Mouse (Mus musculus) Patski (cell line): ENCODE results near the gene Ttll4. TPM values are rescaled to one million over a fixed set of nuclear protein-coding genes. Genes with fewer than 3 reads are reported as not detected.

Experiments used
- ATAC-seq: fragments of 100-300 bp; one replicate; pipeline ENCODE4 v1.8.0; 2021
- CTCF ChIA-PET: fragments of 350-600 bp; sonication (Branson Sonifier 250); formaldehyde crosslinking; loops from one replicate; lab custom pipeline; 2022; ENCODE audit warnings: inconsistent platforms; lab: Charles Lee
- POLR2A ChIA-PET: fragments of 350-600 bp; sonication (Branson Sonifier 250); formaldehyde crosslinking; loops from one replicate; lab custom pipeline; 2022; ENCODE audit warnings: antibody characterized with exemption, inconsistent platforms; lab: Charles Lee
- DNase-seq: peaks from one replicate; pipeline ENCODE4 v3.0.0-alpha.2; 2011; ENCODE audit warnings: low read depth, low spot score
- H3K27me3 ChIP-seq: fragments of 371-371 bp; one replicate; pipeline ENCODE4 v1.5.1; 2021
- CTCF ChIP-seq: fragments of 100-300 bp; IDR thresholded peaks from one replicate; pipeline ENCODE4 v1.5.1; 2021
- in situ Hi-C: fragments of 300-500 bp; cut with MboI; formaldehyde crosslinking; loops from 3 replicates; pipeline ENCODE4 v1.11.1; 2018; ENCODE audit warnings: low pct_unique_long_range_greater_than_20kb, mixed read lengths
- polyA plus RNA-seq: library from polyadenylated mRNA; unstranded; gene quantifications from one replicate; pipeline ENCODE4 v1.2.3, GENCODE M21; 2021

Ttll4 gene
- polyA plus RNA-seq, 1 experiment from 2014 or later = 23.6 TPM

DNA sequence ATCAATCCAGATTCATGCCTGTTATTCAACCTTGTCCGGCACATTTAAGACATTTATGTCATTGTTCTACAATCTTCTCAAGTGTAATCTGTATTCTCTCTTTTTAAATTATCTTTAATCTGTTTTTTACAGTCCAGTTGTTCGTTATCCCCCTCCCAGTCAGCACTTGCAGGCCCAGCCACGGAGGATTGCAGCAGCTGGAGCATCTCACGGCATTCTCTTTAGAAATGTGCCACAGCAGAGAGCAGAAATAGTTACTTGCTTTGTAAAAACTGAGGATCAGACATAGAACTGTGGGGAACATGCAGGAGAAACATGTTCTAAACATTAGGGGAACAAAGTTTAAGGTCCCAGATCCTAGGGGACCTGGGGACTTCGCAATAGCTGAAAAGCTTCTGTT, 43.5 kb downstream of the Ttll4 start:
- no peak for TF ChIP-seq CTCF
- in situ Hi-C loops = no loop called here
- DNase-seq = no peak
- no peaks in the 10 kb centered on the region for H3K27me3 ChIP-seq
- POLR2A ChIA-PET = no interaction called here
- no peak for ATAC-seq
- CTCF ChIA-PET = no interaction called here

DNA sequence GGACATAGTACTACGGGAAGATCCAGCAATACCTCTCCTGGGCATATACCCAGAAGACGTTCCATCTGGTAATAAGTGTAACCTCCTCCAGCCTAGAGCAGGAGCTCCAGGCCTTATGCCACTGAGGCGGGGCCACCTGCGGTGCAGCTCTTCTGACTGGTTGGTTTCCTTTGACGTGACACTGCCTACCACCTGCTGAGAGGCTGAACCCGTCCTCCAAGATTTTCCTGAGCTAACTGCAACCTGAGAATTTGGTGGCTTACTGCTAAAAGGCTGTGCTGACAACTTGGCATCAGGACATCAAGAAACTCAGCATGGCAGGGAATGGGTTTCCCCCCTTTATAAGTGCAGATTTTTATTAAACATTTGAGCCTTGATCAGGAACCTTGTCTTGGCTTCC, 48.0 kb downstream of the Ttll4 start:
- TF ChIP-seq CTCF = no peak
- CTCF ChIA-PET = no interaction called here
- DNase-seq (no peak), ATAC-seq (no peak)
- in situ Hi-C loops = no loop called here
- peaks cover 18% of the 10 kb centered on the region for H3K27me3 ChIP-seq
- POLR2A ChIA-PET = no interaction called here

DNA sequence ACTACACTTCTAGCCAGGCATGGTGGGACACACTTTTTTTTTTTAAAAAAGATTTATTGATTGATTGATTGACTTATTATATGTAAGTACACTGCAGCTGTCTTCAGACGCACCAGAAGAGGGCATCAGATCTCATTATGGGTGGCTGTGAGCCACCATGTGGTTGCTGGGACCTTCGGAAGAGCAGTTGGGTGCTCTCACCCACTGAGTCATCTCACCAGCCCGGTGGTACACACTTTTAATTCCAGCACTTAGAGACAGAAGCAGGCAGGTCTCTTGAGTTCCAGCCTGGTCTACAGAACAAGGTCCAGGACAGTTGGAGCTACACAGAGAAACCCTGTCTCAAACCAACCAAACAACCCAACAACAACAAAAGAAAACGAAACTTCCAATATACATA, 50.5 kb downstream of the Ttll4 start:
- ATAC-seq = no peak
- CTCF ChIA-PET = interaction anchor here (2.1 kb wide), 1 partner anchor 29 kb away, joined by 5 read pairs; no protein-coding TSS in a partner anchor
- DNase-seq = no peak
- TF ChIP-seq CTCF = no peak
- in situ Hi-C loops = no loop called here
- POLR2A ChIA-PET = no interaction called here
- H3K27me3 ChIP-seq = peaks cover 18% of the 10 kb centered on the region

DNA sequence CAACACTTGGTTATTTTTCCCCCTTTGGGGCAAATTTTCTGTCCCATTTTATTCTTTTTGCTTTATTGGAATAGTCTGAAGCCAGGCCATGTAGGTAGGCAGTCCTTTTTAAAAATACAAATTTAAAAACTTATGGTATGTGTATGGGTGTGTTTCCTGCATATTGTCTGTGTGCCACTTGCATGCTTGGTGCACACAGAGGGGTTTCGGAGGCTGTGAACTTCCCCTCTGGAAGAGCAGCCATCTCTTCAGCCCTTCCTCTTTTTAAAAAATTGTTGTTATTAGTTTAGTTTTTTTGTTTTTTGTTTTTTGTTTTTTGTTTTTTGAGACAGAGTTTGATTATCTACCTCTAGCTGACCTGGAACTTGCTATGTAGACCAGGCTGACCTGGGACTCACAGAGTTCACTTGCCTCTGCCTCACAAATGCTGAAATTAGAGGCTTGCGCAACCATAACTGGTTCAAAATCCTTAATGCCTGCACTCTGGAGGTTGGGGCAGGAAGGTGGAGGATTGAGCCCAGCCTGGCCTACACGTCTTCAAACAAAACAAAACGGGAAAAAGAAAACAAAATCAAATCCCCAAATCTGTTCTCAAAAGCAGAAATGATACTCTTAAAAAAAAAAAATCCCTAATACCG, 51.0 kb downstream of the Ttll4 start:
- POLR2A ChIA-PET = interaction anchor here (0.6 kb wide), 1 partner anchor 17 kb away, joined by 5 read pairs; no protein-coding TSS in a partner anchor
- ATAC-seq (no peak), DNase-seq (no peak)
- H3K27me3 ChIP-seq = peaks cover 18% of the 10 kb centered on the region
- CTCF ChIA-PET = interaction anchor here (2.1 kb wide), 1 partner anchor 28 kb away, joined by 5 read pairs; no protein-coding TSS in a partner anchor
- in situ Hi-C loops = no loop called here
- no peak for TF ChIP-seq CTCF

DNA sequence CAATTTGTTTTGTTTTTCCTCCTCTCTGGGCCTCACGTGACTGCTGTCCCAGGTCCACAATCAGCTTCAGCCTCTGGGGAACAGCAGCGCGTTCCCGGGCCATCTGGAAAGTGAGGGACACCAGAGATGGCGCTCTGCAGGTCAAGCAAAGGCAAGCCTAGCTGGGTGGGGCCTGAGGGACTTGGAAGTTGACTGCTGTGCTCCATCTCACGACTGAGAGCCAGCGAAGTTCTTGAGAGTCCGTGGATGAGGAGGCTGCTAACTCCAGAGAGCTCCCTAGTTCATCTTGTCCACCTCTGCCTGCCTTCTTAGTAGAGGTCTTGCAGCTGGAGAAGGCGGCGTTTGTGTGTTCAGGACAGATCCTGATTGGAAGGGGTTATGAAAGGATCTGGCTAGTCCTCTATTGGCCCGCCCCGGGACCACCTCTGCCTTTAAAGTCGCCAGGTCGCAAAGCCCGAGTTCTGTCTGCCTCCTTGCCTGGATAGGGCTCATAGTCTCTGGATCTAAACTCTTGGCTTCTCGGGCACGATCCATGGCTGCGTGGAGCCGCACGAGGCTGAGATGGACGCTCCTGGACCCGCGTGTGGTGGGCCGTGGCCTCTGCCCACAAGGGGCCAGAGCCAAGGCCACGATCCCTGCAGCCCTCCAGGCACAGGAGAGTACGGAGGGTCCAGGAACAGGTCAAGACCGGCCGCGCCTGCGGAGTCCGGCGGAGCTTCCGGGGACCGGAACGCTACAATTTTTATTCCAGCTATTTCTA, 51.7 kb downstream of the Ttll4 start, which contains the start of gene Cyp27a1:
Cyp27a1 (plus strand) TSS at position 476 of the 760 bp plus-strand sequence.
- peaks cover 18% of the 10 kb centered on the region for H3K27me3 ChIP-seq
- TF ChIP-seq CTCF = no peak
- CTCF ChIA-PET = interaction anchor here (2.1 kb wide), 1 partner anchor 27 kb away, joined by 5 read pairs; no protein-coding TSS in a partner anchor
- POLR2A ChIA-PET = interaction anchor here (0.6 kb wide), 1 partner anchor 17 kb away, joined by 5 read pairs; no protein-coding TSS in a partner anchor
- ATAC-seq = no peak
- in situ Hi-C loops = no loop called here
- DNase-seq = no peak

DNA sequence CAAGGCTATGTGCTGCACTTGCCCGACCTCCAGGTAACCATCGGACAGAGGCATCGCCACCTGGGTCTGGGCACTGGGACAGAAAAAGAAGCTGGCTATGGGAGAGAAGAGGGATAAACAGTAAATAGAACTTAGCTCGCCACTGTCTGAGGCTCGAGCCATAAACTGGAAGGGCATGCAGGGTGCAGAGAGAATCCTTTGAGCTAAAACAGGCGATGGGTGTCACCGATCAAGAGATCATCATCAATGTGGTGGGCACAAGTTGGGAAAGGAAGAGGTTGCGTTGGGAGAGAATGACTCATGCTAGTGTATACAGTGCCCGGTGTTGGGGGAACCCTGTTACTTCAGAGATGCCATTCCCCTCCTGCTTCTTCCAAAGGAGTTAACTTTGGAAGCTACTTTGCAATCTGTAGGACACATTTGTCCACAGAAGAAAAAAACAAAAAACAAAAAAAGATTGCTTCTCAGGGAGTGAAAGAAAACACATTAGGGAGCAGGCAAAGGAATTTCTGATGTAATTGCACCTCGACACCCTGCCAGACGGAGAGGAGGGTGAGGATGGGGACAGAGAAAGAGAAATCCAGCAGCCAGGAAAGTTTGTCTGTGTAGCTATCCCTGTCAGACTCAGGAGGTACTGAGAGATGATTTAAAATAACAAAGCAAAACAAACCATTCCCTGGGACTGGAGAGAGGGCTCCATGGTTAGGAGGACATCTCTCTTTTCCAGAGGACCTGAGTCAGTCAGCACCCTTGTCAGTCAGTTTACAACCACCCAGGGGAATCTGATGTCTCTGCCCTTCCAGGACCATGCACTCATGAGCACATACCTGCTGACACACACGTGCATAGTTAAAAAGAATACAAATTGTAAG, 52.5 kb downstream of the Ttll4 start:
- CTCF ChIA-PET = interaction anchor here (2.1 kb wide), 1 partner anchor 27 kb away, joined by 5 read pairs; no protein-coding TSS in a partner anchor
- ATAC-seq (no peak), DNase-seq (no peak)
- no peak for TF ChIP-seq CTCF
- peaks cover 18% of the 10 kb centered on the region for H3K27me3 ChIP-seq
- in situ Hi-C loops = no loop called here
- POLR2A ChIA-PET = no interaction called here

DNA sequence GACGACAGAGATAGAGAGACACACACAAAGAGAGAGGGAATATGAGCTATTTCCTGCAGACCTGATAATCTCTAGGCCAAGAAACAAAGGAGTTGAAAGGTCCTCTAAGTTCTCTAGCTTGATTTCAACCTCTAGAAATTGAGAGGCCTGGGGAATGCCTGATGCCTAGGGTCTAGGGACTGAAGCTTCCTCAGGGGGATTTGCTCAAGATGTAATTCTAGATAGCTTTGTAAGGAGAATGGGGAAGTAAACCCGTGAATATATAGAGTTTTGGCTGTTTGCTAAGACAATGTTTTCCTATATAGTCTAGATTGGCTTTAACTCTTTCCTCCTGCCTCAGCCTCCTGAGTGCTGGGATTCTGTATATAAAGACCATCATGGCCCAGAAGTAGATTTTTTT, 53.4 kb downstream of the Ttll4 start:
- ChIA-PET POLR2A (interaction anchor here (0.7 kb wide), 1 partner anchor 34 kb away, joined by 3 read pairs; no protein-coding TSS in a partner anchor), CTCF (no interaction called here)
- H3K27me3 ChIP-seq = peaks cover 18% of the 10 kb centered on the region
- no peak for TF ChIP-seq CTCF
- in situ Hi-C loops = no loop called here
- DNase-seq = no peak
- no peak for ATAC-seq

DNA sequence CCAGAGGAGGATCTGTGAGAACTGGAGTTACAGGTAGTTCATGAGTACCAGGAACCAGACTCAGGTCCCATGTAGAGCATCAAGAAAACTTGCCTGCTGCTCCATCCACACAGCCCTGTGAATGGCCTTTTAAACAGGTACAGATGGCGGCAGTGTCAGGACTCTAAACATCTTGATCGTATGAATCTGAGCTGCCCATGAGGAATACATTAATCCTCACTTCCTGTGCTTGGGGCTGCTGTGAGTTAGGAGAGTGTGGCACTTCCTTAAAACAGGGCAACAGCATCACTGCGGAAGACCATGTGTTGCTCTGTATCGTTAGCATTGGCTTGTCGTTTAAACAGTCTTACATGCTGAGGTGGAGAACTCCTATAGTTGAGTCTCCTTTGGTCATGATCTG, 53.9 kb downstream of the Ttll4 start:
- POLR2A ChIA-PET = no interaction called here
- no peak for TF ChIP-seq CTCF
- CTCF ChIA-PET = no interaction called here
- in situ Hi-C loops = no loop called here
- DNase-seq (no peak), ATAC-seq (no peak)
- H3K27me3 ChIP-seq = peaks cover 18% of the 10 kb centered on the region

DNA sequence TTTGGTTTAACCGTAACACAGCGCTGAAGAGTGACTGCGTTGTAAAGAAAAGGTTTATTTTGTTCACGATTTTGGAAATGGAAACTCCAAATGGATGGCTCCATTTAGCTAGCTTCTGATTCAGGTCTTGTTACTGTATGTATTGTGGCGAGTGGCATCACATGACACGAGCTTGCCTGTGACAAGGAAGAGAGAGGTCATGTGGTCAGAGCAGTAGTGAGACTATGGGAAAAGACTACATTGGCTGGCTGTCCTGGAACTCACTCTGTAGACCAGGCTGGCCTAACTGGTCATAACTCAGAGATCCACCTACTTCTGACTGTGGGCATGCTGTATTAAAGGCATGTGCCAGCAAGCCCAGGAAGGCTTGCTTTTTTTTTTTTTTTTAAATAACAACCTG, 54.3 kb downstream of the Ttll4 start:
- POLR2A ChIA-PET = no interaction called here
- H3K27me3 ChIP-seq = peaks cover 18% of the 10 kb centered on the region
- CTCF ChIA-PET = no interaction called here
- ATAC-seq = no peak
- in situ Hi-C loops = no loop called here
- no peak for DNase-seq
- TF ChIP-seq CTCF = no peak

DNA sequence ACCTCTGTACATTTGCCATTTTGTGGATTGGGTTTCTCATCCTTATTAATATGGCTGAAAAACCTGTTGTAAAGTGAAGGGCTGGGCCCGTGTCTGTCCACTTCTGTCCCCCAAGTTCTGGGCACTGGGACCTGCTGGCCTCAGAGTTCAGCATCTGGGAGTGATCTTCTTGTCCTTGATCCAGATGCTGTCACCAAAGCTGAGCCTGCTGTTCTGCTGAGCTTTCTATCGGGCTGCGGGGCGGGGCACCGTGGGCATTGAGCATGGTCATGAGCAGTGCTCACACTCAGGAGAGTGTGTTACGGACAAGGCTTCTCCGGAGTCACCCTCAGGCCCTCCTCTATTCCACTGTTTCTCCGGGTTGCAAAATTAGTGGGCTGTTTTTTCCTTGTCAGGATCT, 56.6 kb downstream of the Ttll4 start:
- ATAC-seq (no peak), DNase-seq (no peak)
- no peak for TF ChIP-seq CTCF
- ChIA-PET CTCF (no interaction called here), POLR2A (interaction anchor here (1.2 kb wide), 1 partner anchor 284 kb away, joined by 3 read pairs; no protein-coding TSS in a partner anchor)
- in situ Hi-C loops = no loop called here
- H3K27me3 ChIP-seq = peaks cover 17% of the 10 kb centered on the region
